Mouse (Mus musculus) gastrocnemius, postnatal 10 days (tissue): ENCODE measurements around the gene Gm28961. TPM values are rescaled to one million over a fixed set of nuclear protein-coding genes. Genes with fewer than 3 reads are reported as not detected.
"Not testable (repeated sequence)": the region's sequence is repeated elsewhere in the genome, so short reads cannot be mapped to it uniquely, and the experiment has no call there.

ENCODE experiments used
- DNase-seq: peaks from one replicate; pipeline ENCODE4 v3.0.0; 2021; ENCODE audit warnings: mixed read lengths
- long read RNA-seq, 2 experiments: library from polyadenylated mRNA; stranded (forward); transcript quantifications; one replicate each; pipeline ENCODE4 v2.0.0; 2021
- total RNA-seq, 2 experiments: library from RNA; stranded (reverse); gene quantifications; 2 replicates each; pipeline ENCODE4 v1.2.3; 2021

The Gm28961 gene
- not detected for total RNA-seq
- long read RNA-seq, experiment 1: 0 reads
- long read RNA-seq, experiment 2: 0 reads

DNA sequence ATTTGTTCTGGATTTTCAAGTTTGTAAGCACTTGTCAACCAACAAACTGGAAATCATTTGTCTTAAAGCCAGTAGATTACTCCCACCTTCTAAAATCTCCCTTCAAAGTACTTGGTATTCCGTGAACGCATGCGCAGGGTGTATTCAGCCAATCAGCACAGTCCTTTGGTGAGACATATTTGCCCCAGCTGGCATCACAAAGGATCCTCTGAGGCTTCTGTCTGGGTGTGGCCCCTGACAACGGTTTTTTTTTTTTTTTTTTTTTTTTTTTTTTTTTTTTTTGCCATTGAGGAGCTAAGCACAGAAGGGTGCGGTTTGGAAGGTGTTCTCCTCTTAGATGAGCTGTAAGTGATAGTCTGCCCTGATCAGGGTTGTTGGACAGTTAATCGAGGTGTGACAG, at the start of gene Gm28961:
TSS of gene Gm28961 (plus strand) at position 301 of the 400 bp plus-strand sequence.
- not testable (repeated sequence) for DNase-seq

Other genes starting within 250 kb of the Gm28961 start
- gene Gm21943, start 172.0 kb upstream of the Gm28961 start, total RNA-seq: not detected